Mouse (Mus musculus) gonadal fat pad, adult 2 months (tissue): Measurements from ENCODE around the gene Tbx3. TPM values are rescaled to one million over a fixed set of nuclear protein-coding genes. Genes with fewer than 3 reads are reported as not detected.

Experiments used
- DNase-seq: peaks from one replicate; pipeline ENCODE4 v3.0.0-alpha.2; 2012; ENCODE audit warnings: low read depth
- polyA plus RNA-seq: library from polyadenylated mRNA; depleted of rRNA; stranded (reverse); fragments of >200 nt; gene quantifications from 2 replicates; pipeline ENCODE4 v1.2.3, GENCODE M21; 2012

Tbx3 gene
- polyA plus RNA-seq, 1 experiment: 36.1 TPM

GRCm38 (mm10) chr5:119661474-119661873 lies 9.0 kb upstream of the Tbx3 start:
- DNase-seq: no peak

DNA sequence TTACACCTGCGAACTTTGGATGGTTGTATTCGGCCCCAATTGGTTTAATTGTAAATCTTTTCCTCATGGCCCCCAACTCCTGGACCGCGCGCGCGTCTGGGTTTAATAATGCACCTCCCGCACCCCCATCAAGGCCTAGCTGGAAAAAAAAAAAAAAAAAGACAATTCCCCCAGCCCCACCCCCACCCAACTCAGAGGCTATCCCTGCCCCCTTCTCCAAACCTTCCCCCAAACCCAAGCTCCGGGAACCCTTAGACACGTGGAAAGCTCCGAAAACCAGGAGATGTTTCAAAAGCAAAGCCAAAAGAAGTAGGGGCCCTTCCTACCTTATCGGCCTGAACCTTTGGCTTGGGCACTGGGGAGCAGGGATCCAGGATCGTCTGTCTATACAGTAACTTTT lies 8.1 kb upstream of the Tbx3 start:
- no peak for DNase-seq

GRCm38 (mm10) chr5:119662731-119663130 lies 7.7 kb upstream of the Tbx3 start:
- no peak for DNase-seq

DNA sequence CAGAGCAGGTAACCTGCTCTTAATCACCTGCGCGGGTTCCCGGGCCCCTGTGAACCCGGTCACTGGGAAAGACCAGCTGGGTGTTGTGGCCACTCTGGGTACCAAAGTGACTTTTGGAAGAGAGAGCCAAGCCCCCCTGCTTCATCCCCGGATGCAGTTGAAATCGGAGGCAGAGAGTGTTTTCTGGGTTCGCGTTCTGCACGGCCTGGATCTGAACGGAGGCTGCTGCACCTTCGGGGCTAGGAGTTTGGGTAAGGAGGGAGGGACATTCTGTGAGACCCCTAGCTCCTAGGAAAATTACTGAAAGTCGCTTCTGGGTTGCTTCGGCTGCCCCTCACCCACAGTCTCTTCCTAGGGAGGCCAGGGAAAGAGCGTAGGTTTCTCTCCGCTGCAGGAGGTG lies 7.2 kb upstream of the Tbx3 start:
- no peak for DNase-seq

- DNase-seq: no peak
These were observed 6.7 kb upstream of the Tbx3 start for GRCm38 (mm10) chr5:119663747-119664146.

DNA sequence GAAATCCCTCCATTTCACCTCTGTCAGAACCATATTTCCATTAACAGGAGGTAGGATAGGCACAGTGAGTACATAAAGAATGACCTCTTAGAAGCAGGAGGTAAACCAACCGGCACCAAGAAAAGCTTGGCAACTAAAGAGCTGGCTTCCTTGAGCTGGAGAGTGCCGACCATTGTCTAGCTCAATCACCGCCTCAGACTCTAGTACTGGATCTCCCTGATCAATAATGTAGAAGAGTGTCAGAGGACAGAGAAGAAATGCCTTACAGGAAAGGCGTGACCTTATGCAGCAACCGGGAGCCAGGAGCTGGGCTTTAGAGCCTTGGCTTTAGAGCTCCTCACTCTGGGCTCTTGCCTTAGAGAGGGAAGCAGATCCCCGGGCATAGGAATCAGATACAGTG lies 4.7 kb upstream of the Tbx3 start:
- DNase-seq: no peak

GRCm38 (mm10) chr5:119667356-119667940 lies 3.0 kb upstream of the Tbx3 start:
- no peak for DNase-seq

GRCm38 (mm10) chr5:119668191-119668912 lies 2.1 kb upstream of the Tbx3 start:
- no peak for DNase-seq

GRCm38 (mm10) chr5:119668913-119669411 lies 1.5 kb upstream of the Tbx3 start:
- no peak for DNase-seq

GRCm38 (mm10) chr5:119669741-119670565 lies 516 bp upstream of the Tbx3 start:
- no peak for DNase-seq

DNA sequence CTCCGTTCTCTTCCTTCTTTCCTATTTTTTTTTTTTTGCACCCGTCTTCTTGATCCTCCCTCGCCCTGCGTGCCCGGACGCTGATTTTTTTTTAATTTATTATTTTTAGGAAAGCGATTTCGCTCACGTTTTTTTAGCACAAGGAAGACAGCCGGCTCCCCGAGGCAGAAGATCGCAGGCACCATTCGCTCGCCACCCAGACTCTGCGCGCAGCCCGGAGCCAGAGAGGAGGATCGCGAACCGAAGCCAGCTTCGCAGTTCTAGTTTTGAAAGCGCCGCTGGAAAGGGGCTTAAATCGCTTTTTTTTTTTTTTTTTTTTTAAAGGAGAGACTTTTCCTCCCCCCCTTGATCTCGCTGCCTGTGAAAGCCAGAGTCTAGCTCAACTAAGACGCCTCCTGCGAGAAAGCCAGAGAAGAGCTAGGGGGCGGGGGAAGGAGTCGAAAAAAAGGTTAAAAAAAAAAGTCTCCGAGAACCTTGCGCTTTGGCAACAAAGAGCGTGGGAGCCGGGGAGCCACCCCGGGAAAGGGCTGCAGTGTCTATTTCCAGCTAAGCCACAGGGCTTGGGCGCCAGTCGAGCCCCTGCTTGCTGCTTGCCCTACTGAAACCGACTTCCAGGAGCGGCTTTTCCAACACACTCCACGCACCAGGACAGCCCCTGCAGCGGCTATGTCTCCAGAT lies 794 bp downstream of the Tbx3 start:
- DNase-seq: no peak

DNA sequence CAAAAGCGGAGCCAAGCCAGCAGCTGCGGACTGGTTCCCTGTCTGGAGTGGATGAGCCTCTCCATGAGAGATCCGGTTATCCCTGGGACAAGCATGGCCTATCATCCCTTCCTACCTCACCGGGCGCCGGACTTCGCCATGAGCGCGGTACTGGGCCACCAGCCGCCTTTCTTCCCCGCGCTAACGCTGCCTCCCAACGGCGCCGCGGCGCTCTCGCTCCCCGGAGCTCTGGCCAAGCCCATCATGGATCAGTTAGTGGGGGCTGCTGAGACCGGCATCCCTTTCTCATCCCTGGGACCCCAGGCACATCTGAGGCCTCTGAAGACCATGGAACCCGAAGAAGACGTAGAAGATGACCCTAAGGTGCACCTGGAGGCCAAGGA lies 1.5 kb downstream of the Tbx3 start:
- DNase-seq: no peak

DNA sequence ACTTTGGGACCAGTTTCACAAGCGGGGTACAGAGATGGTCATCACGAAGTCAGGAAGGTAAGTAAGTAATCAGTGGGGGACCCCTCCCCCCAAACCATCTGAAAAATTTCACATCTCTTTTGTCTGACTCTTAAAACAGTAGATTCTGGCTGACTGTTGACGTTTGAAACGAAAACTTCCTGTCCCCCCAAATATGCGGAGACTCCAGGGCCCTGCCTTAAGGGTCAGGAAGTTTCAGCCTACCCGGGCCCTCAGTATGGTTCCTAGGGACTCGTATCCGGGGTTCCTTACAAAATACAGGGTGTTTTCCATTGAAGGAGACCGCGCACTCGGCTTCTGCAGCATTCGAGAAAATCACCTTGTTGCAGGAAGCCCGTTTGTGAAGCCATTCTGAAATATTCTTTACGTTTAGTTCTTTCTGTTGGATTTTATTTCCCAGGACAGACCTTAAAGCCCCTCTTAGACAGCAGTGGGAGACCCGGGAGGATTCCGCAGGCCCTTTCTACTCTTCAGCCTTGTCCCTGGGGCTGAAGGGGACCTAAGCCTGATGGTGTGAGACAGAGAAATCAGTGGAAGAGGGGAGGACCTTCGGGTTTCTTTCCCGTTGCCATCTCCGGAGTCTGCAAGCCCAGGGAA lies 2.0 kb downstream of the Tbx3 start:
- DNase-seq: no peak

GRCm38 (mm10) chr5:119672984-119673600 lies 2.6 kb downstream of the Tbx3 start:
- no peak for DNase-seq

- no peak for DNase-seq
These were observed 3.5 kb downstream of the Tbx3 start for GRCm38 (mm10) chr5:119673716-119674605.

DNA sequence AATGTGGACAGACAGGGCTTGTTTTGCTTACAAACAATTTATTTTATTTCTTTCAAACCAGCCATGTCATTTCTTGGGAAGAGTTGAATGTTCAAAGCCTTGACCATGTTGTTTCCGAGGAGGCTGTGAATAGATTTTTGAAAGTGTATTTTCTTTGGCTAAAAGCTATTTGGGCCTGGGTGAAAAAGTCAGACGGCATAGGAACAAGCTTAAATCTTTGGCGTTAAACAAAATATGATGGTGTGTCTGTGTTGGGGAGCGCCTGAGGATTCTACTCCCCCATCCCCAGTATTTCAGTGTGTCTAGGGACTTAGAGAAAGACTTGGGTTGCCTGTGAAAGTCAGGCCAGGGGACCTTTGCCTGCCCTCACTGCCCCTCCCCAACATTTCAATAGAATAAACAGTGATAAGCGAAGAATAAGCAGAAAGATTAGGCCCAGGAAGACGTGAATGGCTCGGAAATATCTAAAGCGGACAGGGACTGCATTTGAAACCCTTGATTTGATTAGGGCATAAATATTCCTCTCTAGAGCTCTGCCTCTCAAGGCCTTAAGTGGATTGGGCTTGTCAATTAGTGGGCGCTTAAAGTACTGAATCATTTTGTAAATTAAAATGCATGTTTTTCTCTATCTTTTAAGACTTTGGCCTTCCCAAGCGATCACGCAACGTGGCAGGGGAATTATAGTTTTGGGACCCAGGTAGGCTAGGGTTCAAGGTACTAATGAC lies 4.3 kb downstream of the Tbx3 start:
- DNase-seq: no peak

DNA sequence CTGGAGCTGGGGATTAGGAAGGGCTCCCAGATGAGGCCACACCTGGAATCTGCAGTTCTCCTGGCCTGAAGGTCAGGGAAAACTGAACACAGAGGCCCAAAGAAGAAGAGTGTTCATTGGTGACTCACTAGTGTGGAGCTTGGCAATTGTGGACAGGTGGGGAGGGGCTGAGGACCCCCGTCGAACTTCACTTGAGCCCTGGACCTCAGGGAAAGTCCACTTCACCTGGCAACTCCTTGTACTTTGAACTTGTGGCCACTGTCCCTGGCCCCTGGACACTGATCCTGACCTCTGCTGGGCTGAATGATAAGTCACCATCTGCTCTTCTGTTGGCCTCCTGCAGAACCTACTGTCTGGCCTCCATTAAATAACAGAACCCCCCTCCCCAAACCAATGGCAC lies 5.8 kb downstream of the Tbx3 start:
- DNase-seq: no peak

DNA sequence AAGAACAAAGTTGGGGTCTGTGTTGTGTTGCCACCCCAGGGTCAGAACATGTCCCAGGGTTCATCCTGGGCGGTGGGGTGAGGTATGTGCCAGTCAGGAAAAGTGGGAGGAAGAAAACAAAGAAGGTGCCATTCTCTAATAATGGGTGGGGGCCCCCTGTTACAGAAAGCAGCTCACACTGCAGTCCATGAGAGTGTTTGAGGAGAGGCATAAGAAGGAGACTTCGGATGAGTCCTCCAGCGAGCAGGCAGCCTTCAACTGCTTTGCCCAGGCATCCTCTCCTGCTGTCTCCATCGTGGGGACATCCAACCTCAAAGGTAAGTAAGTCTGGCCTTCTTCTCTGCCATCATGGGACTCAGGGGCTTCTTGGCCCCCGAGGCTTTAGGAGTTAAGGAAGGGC lies 8.0 kb downstream of the Tbx3 start:
- DNase-seq: no peak

- no peak for DNase-seq
These were observed 8.6 kb downstream of the Tbx3 start for GRCm38 (mm10) chr5:119679084-119679483.
